Mouse (Mus musculus) macrophage (primary cell): ENCODE measurements around the gene Gpr160. TPM values are rescaled to one million over a fixed set of nuclear protein-coding genes. Genes with fewer than 3 reads are reported as not detected.

Experiments
- H3K27ac ChIP-seq: fragments of 350-480 bp; formaldehyde crosslinking; 2 replicates; pipeline ENCODE4 v1.9.0; 2021
- H3K36me3 ChIP-seq: fragments of 350-480 bp; formaldehyde crosslinking; 2 replicates; pipeline ENCODE4 v1.9.0; 2021; ENCODE audit errors: inconsistent target
- H3K4me3 ChIP-seq: fragments of 350-480 bp; formaldehyde crosslinking; 2 replicates; pipeline ENCODE4 v1.9.0; 2021; ENCODE audit errors: inconsistent target
- H3K79me2 ChIP-seq: fragments of 350-480 bp; formaldehyde crosslinking; 2 replicates; pipeline ENCODE4 v1.9.0; 2021; ENCODE audit errors: inconsistent target
- WGBS: methylation state at CpG from one replicate; pipeline ENCODE4 v1.1.7; 2026; ENCODE audit warnings: inconsistent platforms; ENCODE audit not compliant: missing documents; 5-methylcytosine and 5-hydroxymethylcytosine counted together
- polyA plus RNA-seq: library from polyadenylated mRNA; stranded (reverse); fragments of 250-400 nt; gene quantifications from 3 replicates; pipeline ENCODE4 v1.2.4, GENCODE M21; 2018; ENCODE audit warnings: inconsistent platforms

The Gpr160 gene
- polyA plus RNA-seq, 1 experiment from 2014 or later: 20.6 TPM

- Histone ChIP-seq H3K36me3 (no peaks in the 10 kb centered on the region), H3K79me2 (peaks cover 56% of the 10 kb centered on the region; the same call in 1 of the 2 replicates), H3K27ac (peak overlapping the region; percentile 96), H3K4me3 (no peak overlapping the region)
- WGBS: 0% methylated on average over 1 of the region's 1 CpGs
Measured at GRCm38 (mm10) chr3:30864640-30865039, 8.9 kb downstream of the Gpr160 start.

- Histone ChIP-seq H3K27ac (no peak overlapping the region), H3K36me3 (no peaks in the 10 kb centered on the region), H3K4me3 (no peak overlapping the region), H3K79me2 (peaks cover 75% of the 10 kb centered on the region; the same call in 1 of the 2 replicates)
- WGBS: 89% methylated on average over 4 of the region's 5 CpGs
Measured at GRCm38 (mm10) chr3:30868176-30868575, 12.4 kb downstream of the Gpr160 start.

- no peaks in the 10 kb centered on the region for H3K36me3 ChIP-seq
- no peak overlapping the region for H3K4me3 ChIP-seq
- peaks cover 79% of the 10 kb centered on the region; the same call in 1 of the 2 replicates for H3K79me2 ChIP-seq
- no peak overlapping the region for H3K27ac ChIP-seq
- 94% methylated on average over 5 of the region's 5 CpGs for WGBS
Measured at GRCm38 (mm10) chr3:30868625-30869024, 12.9 kb downstream of the Gpr160 start.

- peaks cover 79% of the 10 kb centered on the region; the same call in 1 of the 2 replicates for H3K79me2 ChIP-seq
- H3K4me3 ChIP-seq: no peak overlapping the region
- no peaks in the 10 kb centered on the region for H3K36me3 ChIP-seq
- WGBS: 100% methylated on average over 1 of the region's 1 CpGs
- no peak overlapping the region for H3K27ac ChIP-seq
Measured at GRCm38 (mm10) chr3:30869995-30870394, 14.2 kb downstream of the Gpr160 start.

- Histone ChIP-seq H3K27ac (no peak overlapping the region), H3K36me3 (peaks cover 15% of the 10 kb centered on the region; the same call in 1 of the 2 replicates), H3K4me3 (no peak overlapping the region), H3K79me2 (peaks cover 19% of the 10 kb centered on the region; the same call in 1 of the 2 replicates)
- WGBS: 72% methylated on average over 6 of the region's 6 CpGs
Measured at GRCm38 (mm10) chr3:30876709-30877108, 21.0 kb downstream of the Gpr160 start.

GRCm38 (mm10) chr3:30887449-30887848 lies 31.7 kb downstream of the Gpr160 start:
- Histone ChIP-seq H3K36me3 (peaks cover 7% of the 10 kb centered on the region; the same call in 1 of the 2 replicates), H3K4me3 (no peak overlapping the region), H3K79me2 (no peaks in the 10 kb centered on the region), H3K27ac (no peak overlapping the region)
- WGBS: 98% methylated on average over 3 of the region's 3 CpGs

- WGBS: 100% methylated on average over 1 of the region's 1 CpGs
Measured at GRCm38 (mm10) chr3:30889014-30889413, 33.3 kb downstream of the Gpr160 start.

GRCm38 (mm10) chr3:30896721-30897120 lies 41.0 kb downstream of the Gpr160 start:
- 94% methylated on average over 5 of the region's 5 CpGs for WGBS
- H3K27ac ChIP-seq: no peak overlapping the region
- peaks cover 28% of the 10 kb centered on the region for H3K36me3 ChIP-seq
- H3K79me2 ChIP-seq: no peaks in the 10 kb centered on the region
- H3K4me3 ChIP-seq: no peak overlapping the region

More at GRCm38 (mm10) chr3:30889014-30889413, 33.3 kb downstream of the Gpr160 start:
- Histone ChIP-seq H3K36me3 (peaks cover 7% of the 10 kb centered on the region; the same call in 1 of the 2 replicates), H3K79me2 (no peaks in the 10 kb centered on the region), H3K27ac (no peak overlapping the region), H3K4me3 (no peak overlapping the region)

GRCm38 (mm10) chr3:30899407-30899806 lies 43.7 kb downstream of the Gpr160 start:
- H3K79me2 ChIP-seq: no peaks in the 10 kb centered on the region; the same call in 1 of the 2 replicates
- no peak overlapping the region for H3K4me3 ChIP-seq
- H3K27ac ChIP-seq: no peak overlapping the region
- H3K36me3 ChIP-seq: peaks cover 30% of the 10 kb centered on the region
- WGBS: 93% methylated on average over 8 of the region's 8 CpGs

GRCm38 (mm10) chr3:30904658-30905057 lies 48.9 kb downstream of the Gpr160 start:
- H3K79me2 ChIP-seq: no peaks in the 10 kb centered on the region; the same call in 1 of the 2 replicates
- H3K36me3 ChIP-seq: peaks cover 40% of the 10 kb centered on the region
- H3K4me3 ChIP-seq: no peak overlapping the region
- WGBS: 45% methylated on average over 1 of the region's 1 CpGs
- H3K27ac ChIP-seq: peak overlapping the region; percentile 31

- Histone ChIP-seq H3K27ac (no peak overlapping the region), H3K4me3 (no peak overlapping the region), H3K36me3 (peaks cover 49% of the 10 kb centered on the region), H3K79me2 (no peaks in the 10 kb centered on the region)
- WGBS: 79% methylated on average over 4 of the region's 4 CpGs
Measured at GRCm38 (mm10) chr3:30917160-30917559, 61.4 kb downstream of the Gpr160 start.

- Histone ChIP-seq H3K4me3 (no peak overlapping the region), H3K36me3 (peaks cover 40% of the 10 kb centered on the region), H3K27ac (no peak overlapping the region), H3K79me2 (peaks cover 37% of the 10 kb centered on the region; the same call in 1 of the 2 replicates)
- 97% methylated on average over 3 of the region's 3 CpGs for WGBS
Measured at GRCm38 (mm10) chr3:30927664-30928063, 71.9 kb downstream of the Gpr160 start.

- no peak overlapping the region for H3K4me3 ChIP-seq
- WGBS: 87% methylated on average over 3 of the region's 3 CpGs
- no peak overlapping the region for H3K27ac ChIP-seq
- peaks cover 40% of the 10 kb centered on the region; the same call in 1 of the 2 replicates for H3K79me2 ChIP-seq
- H3K36me3 ChIP-seq: peaks cover 37% of the 10 kb centered on the region
Measured at GRCm38 (mm10) chr3:30929828-30930227, 74.1 kb downstream of the Gpr160 start.

- H3K79me2 ChIP-seq: peaks cover 12% of the 10 kb centered on the region; the same call in 1 of the 2 replicates
- H3K4me3 ChIP-seq: no peak overlapping the region
- H3K27ac ChIP-seq: no peak overlapping the region
- peaks cover 38% of the 10 kb centered on the region for H3K36me3 ChIP-seq
Measured at GRCm38 (mm10) chr3:30934384-30934783, 78.6 kb downstream of the Gpr160 start.
